Mouse (Mus musculus): Measurements from ENCODE around the gene Myocd. TPM values are rescaled to one million over a fixed set of nuclear protein-coding genes. Genes with fewer than 3 reads are reported as not detected.

Myocd gene
- polyA plus RNA-seq, 1 experiment from 2014 or later = 1.0 TPM

DNA sequence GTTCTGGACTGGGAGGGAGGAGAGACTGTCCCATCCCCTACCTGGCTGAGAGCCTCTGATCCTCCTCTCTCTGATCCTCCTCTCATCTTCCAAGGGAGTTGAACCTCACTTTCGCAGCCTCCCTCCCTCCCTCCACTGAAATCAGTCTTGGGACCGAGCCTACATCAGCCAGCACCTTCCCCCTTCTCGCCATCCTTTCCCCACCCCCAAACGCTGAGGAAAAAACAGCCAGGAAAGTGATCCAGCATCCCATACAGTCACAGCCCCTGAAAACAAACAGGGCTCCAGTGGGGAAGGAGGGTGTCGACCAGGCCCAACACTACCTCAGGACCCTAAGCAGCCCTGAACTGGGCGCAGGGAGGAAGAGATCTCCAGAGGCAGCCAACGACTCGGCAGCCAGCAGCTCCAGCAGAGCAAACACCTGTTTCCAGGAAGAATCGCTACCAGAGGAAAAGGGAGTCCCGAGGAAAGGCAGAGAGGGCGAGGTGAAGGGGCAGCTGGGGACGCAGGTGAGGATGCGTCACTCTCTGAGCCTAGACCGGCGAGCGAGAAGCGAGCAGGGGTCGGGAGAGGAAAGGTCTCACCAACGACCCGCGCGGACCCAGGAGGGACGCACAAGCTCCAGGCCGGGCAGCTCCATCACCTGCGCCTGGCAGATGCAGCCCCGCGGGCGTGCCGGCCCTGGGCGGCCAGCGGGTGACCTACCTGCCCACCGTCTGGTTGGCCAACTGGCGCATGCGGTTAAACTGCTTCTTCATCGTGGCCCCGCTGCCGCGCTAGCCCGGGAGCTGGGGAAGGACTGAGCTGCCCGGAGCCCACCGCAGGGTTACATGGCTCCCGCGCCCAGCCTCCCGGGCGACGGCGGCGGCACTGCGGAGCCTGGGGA is 107.7 kb downstream of the Myocd start:
- Histone ChIP-seq H3K4me1 (peaks cover 10% of the 10 kb centered on the region), H3K27ac (replicated peaks) (peak overlapping the region; percentile 39), H3K27me3 (peaks cover 14% of the 10 kb centered on the region), H3K9me3 (0 out of 2 replicates have a peak, but pooled peaks cover 3% of the 10 kb centered on the region), H3K4me2 (replicated peaks) (peak overlapping the region; percentile 87), H3K4me3 (peak overlapping the region; percentile 68), H3K9ac (replicated peaks) (peak overlapping the region; percentile 77), H3K36me3 (no peaks in the 10 kb centered on the region)
- under 1% methylated on average over 48 of the region's 49 CpGs for WGBS
- peak; percentile 81 for ATAC-seq (ENCODE audit: low FRiP score, low read depth)

DNA sequence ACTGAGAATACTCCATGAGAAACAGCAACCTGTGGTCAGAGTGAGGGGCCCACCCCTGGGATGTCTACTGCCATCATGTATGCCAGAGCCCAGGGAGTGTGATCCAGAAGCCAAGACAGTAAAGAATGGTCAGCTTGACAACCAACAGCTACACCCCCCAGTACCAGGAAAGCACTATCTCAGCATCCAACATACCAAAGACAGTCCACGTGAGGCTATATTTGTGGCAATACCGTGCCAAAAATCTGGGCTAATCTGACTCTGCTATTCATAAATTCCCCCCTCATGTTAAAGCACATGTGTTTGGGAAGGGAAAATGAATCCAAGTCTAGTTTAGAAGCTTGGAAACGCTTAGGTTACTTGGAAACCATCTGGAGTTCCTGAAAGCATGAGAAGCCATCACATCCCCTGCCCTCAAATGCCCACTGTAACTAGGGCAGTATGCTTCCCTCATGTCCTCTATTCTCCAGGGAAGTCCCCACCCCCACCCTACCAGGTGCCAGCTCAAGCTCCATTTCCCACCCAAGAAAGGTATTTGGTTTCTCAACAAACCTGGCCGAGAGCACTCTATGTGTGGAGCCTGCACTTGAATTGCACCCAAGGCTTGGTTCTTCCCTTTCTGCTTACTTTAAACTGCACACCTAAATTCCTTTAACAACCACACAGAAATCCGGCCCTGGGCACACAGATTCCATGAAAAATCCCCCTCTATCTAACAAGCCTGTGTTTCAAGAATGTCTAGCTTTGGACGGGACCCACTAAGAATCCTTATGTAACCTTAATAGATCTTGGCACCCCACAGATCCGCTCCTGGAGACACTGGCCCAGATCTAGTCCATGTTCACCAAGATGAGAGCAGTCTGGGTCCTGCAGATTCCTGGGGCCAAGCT is 108.6 kb downstream of the Myocd start:
- no peak for ATAC-seq (ENCODE audit: low FRiP score, low read depth)
- H3K4me3 ChIP-seq = peak overlapping the region; percentile 68
- 0 out of 2 replicates have a peak overlapping the region, but pooled peaks have one; percentile 28 for H3K9ac ChIP-seq (replicated peaks)
- WGBS = 64% methylated on average over 7 of the region's 7 CpGs
- H3K4me2 ChIP-seq (replicated peaks) = peak overlapping the region; percentile 87
- H3K27ac ChIP-seq (replicated peaks) = no peak overlapping the region
- H3K9me3 ChIP-seq = 0 out of 2 replicates have a peak, but pooled peaks cover 3% of the 10 kb centered on the region
- peaks cover 14% of the 10 kb centered on the region for H3K27me3 ChIP-seq
- H3K4me1 ChIP-seq = peaks cover 10% of the 10 kb centered on the region
- no peaks in the 10 kb centered on the region for H3K36me3 ChIP-seq

DNA sequence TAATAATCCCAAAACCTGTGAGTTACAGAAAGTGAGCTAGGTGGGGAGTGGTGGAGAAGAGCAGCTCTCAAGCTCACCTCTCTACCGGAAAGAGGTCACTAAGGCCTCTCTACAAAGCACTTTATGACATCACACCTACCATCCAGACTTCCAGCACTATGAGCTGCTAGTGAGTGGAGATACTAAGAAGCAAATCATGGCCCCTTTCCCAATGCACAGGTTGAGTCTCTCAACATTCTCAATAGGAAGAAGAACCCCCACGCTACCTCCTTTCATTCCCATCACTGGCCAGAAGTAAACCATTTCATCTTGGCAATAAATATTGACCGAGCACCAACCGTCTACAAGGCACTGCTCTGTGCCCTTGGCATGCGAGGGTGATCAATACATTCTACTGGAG is 110.0 kb downstream of the Myocd start, which contains the start of gene 1700086D15Rik:
Gene 1700086D15Rik, minus strand, starts transcription at position 101 of the 400 bp plus-strand sequence.
- 0 out of 2 replicates have a peak, but pooled peaks cover 3% of the 10 kb centered on the region for H3K9me3 ChIP-seq
- 94% methylated on average over 5 of the region's 5 CpGs for whole genome bisulfite sequencing

DNA sequence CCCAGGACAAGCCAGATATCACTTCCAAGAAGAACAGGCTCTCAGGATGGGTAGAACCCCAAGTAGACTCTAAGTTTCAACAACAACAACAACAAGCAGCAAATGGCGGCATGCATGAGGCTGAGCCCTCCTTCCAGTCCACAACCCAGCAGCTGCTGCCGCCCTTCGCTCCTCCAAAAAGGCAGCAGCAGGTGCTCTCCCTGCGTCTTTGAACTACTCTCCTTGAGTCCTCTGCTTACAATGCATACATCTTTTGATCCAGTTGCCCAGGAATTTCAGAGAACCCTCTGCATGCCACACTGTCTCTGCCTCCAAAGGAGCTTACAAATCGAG is 111.2 kb downstream of the Myocd start:
- no peaks in the 10 kb centered on the region for H3K36me3 ChIP-seq
- H3K9ac ChIP-seq (replicated peaks) = no peak overlapping the region
- H3K27me3 ChIP-seq = peaks cover 14% of the 10 kb centered on the region
- 93% methylated on average over 5 of the region's 5 CpGs for WGBS
- no peak for ATAC-seq (ENCODE audit: low FRiP score, low read depth)
- 0 out of 2 replicates have a peak, but pooled peaks cover 3% of the 10 kb centered on the region for H3K9me3 ChIP-seq
- no peak overlapping the region for H3K4me2 ChIP-seq (replicated peaks)
- H3K27ac ChIP-seq (replicated peaks) = no peak overlapping the region
- H3K4me1 ChIP-seq = peaks cover 10% of the 10 kb centered on the region
- H3K4me3 ChIP-seq = no peak overlapping the region

More for the DNA sequence above, 110.0 kb downstream of the Myocd start, which contains the start of gene 1700086D15Rik:
- no peaks in the 10 kb centered on the region for H3K36me3 ChIP-seq
- H3K4me1 ChIP-seq = peaks cover 10% of the 10 kb centered on the region
- H3K9ac ChIP-seq (replicated peaks) = no peak within 1 kb of the TSS
- no peak for ATAC-seq (ENCODE audit: low FRiP score, low read depth)
- H3K4me3 ChIP-seq = no peak within 1 kb of the TSS
- peaks cover 14% of the 10 kb centered on the region for H3K27me3 ChIP-seq
- H3K27ac ChIP-seq (replicated peaks) = no peak within 1 kb of the TSS
- no peak within 1 kb of the TSS for H3K4me2 ChIP-seq (replicated peaks)

DNA sequence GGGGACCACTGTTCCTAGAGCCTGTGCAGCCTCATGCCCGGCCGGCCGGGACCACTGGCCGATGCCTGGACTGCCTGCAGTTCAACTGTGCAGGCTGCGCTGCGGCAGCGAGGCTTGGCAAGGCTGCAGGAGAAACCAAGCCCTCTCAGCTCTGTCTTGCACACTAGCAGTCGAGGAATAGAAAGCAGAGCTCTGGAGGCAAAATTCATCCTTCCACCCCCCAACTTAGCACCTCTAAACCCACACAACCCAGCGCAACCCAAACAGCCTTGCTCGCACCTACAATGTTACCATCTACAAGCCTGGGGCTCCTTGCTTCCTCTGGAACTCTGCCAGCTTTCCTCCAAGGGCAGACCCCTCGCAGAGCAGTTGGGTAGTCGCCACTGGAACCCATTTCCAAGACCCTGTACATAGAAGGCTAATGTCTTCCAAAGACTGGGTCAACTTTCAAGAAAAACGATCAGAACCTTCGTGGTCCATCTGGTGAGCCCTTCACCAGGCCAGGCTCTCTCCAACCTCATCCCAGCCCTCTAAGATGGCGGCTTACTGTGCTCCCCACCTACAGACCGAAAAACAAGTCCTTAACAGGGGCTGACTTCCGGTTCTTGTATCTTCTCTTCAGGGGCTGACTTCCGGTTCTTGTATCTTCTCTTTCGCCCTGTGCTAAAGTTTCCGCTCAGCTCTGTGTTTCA is 111.7 kb downstream of the Myocd start:
- ATAC-seq (ENCODE audit: low FRiP score, low read depth) = no peak
- Histone ChIP-seq H3K4me2 (replicated peaks) (no peak overlapping the region), H3K4me3 (no peak overlapping the region), H3K4me1 (peaks cover 10% of the 10 kb centered on the region), H3K9ac (replicated peaks) (no peak overlapping the region), H3K36me3 (no peaks in the 10 kb centered on the region), H3K27ac (replicated peaks) (no peak overlapping the region), H3K27me3 (peaks cover 14% of the 10 kb centered on the region), H3K9me3 (0 out of 2 replicates have a peak, but pooled peaks cover 3% of the 10 kb centered on the region)
- 91% methylated on average over 20 of the region's 20 CpGs for WGBS

DNA sequence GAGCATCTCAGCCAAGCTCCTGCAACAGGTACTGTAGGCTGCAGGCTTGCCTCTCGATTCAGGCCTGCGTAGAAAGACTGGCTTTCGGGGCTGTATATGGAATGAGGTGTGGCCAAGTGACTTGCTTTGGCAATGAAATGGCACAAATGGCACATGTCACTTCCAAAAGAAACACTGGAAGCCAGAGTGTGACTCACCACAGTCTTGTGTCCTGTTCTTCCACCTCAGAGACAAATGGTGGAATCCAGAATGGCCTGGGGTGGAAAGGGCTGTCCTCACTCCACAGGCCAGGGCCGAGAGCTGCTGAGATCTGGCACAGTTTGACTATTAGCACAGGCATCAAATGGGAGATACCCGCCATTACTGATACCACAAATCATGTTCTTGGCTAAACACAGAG is 116.8 kb downstream of the Myocd start:
- H3K4me2 ChIP-seq (replicated peaks) = no peak overlapping the region
- H3K9ac ChIP-seq (replicated peaks) = no peak overlapping the region
- H3K36me3 ChIP-seq = no peaks in the 10 kb centered on the region
- 92% methylated on average over 5 of the region's 5 CpGs for WGBS
- no peaks in the 10 kb centered on the region for H3K4me1 ChIP-seq
- ATAC-seq (ENCODE audit: low FRiP score, low read depth) = no peak
- H3K27ac ChIP-seq (replicated peaks) = no peak overlapping the region
- H3K4me3 ChIP-seq = no peak overlapping the region
- no peaks in the 10 kb centered on the region for H3K27me3 ChIP-seq
- H3K9me3 ChIP-seq = no peaks in the 10 kb centered on the region

DNA sequence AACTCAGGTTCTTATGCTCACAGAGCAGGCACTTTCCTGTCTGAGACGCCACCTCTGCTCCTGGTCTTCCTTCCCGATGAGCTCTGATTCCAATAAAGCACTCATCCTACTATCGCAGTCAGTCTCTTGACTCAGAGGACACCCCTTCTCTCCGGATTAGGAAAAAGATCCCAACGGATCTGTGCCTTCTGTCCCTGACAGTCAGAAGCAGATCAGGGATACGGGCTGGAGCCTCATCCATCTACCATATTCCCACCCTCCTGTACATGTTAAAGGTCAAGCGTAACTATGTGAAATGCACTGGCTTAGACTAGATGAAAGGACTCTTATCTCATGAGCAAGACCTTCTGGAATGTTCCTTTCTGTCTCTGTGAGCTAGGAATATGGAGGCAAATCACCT is 121.3 kb downstream of the Myocd start:
- Histone ChIP-seq H3K27me3 (no peaks in the 10 kb centered on the region), H3K4me1 (no peaks in the 10 kb centered on the region), H3K9me3 (no peaks in the 10 kb centered on the region), H3K36me3 (no peaks in the 10 kb centered on the region), H3K4me3 (no peak overlapping the region), H3K9ac (replicated peaks) (no peak overlapping the region), H3K4me2 (replicated peaks) (no peak overlapping the region), H3K27ac (replicated peaks) (no peak overlapping the region)
- no peak for ATAC-seq (ENCODE audit: low FRiP score, low read depth)
- 89% methylated on average over 7 of the region's 7 CpGs for WGBS

DNA sequence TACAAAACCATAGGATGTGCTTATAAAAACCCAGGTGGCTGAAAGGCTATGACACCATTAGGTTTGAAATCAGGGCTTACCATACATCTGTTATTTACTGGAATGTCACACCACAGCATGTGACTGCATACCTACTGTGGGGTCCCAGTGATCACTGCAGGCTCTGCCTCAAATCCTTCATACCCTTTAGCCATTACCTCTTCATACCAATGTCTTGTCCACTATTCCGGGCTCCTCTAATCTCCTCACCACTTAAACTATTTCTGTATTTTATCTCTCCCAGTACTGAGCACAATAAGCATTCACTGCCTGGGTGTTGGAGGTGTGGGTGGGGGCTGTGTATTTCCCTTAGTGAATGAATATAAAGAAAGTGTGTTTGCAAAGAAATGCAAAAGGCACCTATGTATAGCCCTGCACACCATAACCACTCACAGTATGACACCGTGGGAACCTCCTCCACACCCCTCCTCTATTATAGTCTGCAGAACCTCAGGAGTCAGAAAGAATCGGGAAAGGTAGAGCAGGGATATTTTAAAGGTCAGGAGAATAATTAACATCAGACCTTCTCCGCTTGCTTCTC is 126.9 kb downstream of the Myocd start:
- Histone ChIP-seq H3K4me1 (no peaks in the 10 kb centered on the region), H3K36me3 (no peaks in the 10 kb centered on the region), H3K4me3 (no peak overlapping the region), H3K27ac (replicated peaks) (no peak overlapping the region), H3K4me2 (replicated peaks) (no peak overlapping the region), H3K9me3 (no peaks in the 10 kb centered on the region), H3K27me3 (no peaks in the 10 kb centered on the region), H3K9ac (replicated peaks) (no peak overlapping the region)
- 77% methylated on average over 4 of the region's 4 CpGs for WGBS
- no peak for ATAC-seq (ENCODE audit: low FRiP score, low read depth)

DNA sequence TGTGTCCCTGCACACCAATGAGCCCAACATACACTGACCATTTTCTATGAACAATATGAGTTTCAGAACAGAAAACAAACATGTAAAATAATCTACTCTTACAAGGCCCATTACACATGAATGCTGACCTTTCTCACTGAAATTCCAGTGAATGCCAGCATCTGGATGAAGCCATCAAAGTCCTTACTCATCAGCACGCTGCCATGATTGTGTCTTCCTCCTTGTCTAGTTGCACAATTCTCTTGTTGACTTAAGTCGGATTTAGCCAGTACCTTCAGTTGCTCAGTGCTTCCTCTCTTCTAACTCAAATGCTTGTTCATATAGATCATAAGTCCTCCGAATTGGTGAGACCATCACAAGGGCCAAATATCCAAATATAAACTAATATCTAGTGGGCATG is 130.8 kb downstream of the Myocd start:
- WGBS = 91% methylated on average over 3 of the region's 3 CpGs
- Histone ChIP-seq H3K4me3 (no peak overlapping the region), H3K9ac (replicated peaks) (no peak overlapping the region), H3K9me3 (no peaks in the 10 kb centered on the region), H3K4me2 (replicated peaks) (no peak overlapping the region), H3K27me3 (no peaks in the 10 kb centered on the region), H3K36me3 (no peaks in the 10 kb centered on the region), H3K27ac (replicated peaks) (no peak overlapping the region), H3K4me1 (no peaks in the 10 kb centered on the region)
- ATAC-seq (ENCODE audit: low FRiP score, low read depth) = no peak

DNA sequence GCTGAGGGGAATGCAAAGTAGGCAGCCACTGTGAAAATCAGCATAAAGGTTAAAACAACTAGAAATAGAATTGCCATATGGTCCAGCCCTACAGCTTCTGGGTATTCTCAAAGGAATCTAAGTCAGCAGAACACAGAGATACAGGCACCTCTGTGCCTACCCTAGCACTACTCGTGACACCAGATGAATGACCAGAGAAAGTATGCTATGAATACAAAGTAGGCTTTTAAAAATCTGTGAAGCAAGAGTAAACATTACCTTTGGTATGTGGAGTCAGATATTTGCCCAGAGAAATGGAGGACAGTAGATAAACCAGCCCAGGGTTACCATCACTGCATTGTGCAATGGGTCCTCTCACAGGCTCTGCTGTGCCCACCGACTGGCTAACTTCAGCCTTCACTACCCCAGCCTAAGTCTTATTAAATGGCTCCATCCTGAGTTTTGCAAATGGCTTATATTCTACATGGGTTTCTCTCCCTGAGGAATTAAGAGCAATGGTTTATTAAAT is 132.6 kb downstream of the Myocd start:
- ATAC-seq (ENCODE audit: low FRiP score, low read depth) = no peak
- 63% methylated on average over 2 of the region's 2 CpGs for WGBS
- H3K9me3 ChIP-seq = no peaks in the 10 kb centered on the region

DNA sequence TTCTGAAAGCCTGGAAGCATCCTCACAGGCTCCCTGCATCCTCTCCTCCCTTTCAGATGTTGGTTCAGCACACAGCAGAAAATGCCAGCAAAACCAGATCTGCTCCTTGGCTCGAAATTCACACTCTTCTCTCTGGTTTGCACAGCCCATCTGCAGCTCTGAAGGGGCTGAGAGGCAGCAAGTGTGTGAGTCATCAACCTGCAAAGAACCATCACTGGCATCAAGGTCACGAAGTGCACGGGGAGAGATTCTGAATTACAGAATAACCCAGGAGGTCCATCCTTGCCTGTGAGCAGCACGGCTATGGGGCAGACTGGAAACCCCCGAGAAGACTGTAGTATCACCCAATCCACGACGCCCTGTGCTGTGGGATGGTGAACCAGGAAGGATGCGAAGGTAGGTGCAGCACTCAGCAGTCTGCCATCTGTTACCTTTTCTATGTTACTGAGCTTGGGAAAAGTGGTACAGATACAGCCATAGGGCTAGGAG is 134.5 kb downstream of the Myocd start:
- no peak for ATAC-seq (ENCODE audit: low FRiP score, low read depth)
- no peaks in the 10 kb centered on the region for H3K9me3 ChIP-seq
- WGBS = 83% methylated on average over 8 of the region's 8 CpGs

More for the DNA sequence above, 132.6 kb downstream of the Myocd start:
- Histone ChIP-seq H3K27ac (replicated peaks) (no peak overlapping the region), H3K4me3 (no peak overlapping the region), H3K4me1 (no peaks in the 10 kb centered on the region), H3K27me3 (no peaks in the 10 kb centered on the region), H3K36me3 (no peaks in the 10 kb centered on the region), H3K9ac (replicated peaks) (no peak overlapping the region), H3K4me2 (replicated peaks) (no peak overlapping the region)

More for the DNA sequence above, 134.5 kb downstream of the Myocd start:
- Histone ChIP-seq H3K27ac (replicated peaks) (no peak overlapping the region), H3K36me3 (no peaks in the 10 kb centered on the region), H3K4me1 (no peaks in the 10 kb centered on the region), H3K4me2 (replicated peaks) (no peak overlapping the region), H3K4me3 (no peak overlapping the region), H3K27me3 (no peaks in the 10 kb centered on the region), H3K9ac (replicated peaks) (no peak overlapping the region)

Data from midbrain, embryonic 12.5 days (tissue).